Mouse (Mus musculus) heart, postnatal 0 days (tissue): Measurements from ENCODE around the gene Tbcel. TPM values are rescaled to one million over a fixed set of nuclear protein-coding genes. Genes with fewer than 3 reads are reported as not detected.

ENCODE experiments used
- ATAC-seq: fragments of 200-750 bp; cut with Nextera tagmentation; 2 replicates; pipeline ENCODE4 v1.8.0; 2017; ENCODE audit warnings: low read depth, moderate number of reproducible peaks, moderate library complexity; ENCODE audit not compliant: insufficient read depth
- DNase-seq: peaks from one replicate; pipeline ENCODE4 v3.0.0-alpha.2; 2016; ENCODE audit warnings: low spot score
- H3K27ac ChIP-seq: fragments of 300-500 bp; sonication (generic); 2 replicates; pipeline ENCODE4 v1.5.1; 2014; ENCODE audit warnings: low read depth, mild to moderate bottlenecking
- H3K27me3 ChIP-seq: fragments of 300-500 bp; sonication (generic); 2 replicates; pipeline ENCODE4 v1.6.1; 2014; ENCODE audit warnings: low read length, mixed read lengths; ENCODE audit not compliant: control insufficient read depth, insufficient read depth
- H3K36me3 ChIP-seq: fragments of 300-500 bp; sonication (generic); replicated peaks from 2 replicates; pipeline ENCODE4 v1.6.1; 2014; ENCODE audit warnings: low read length, mixed read lengths; ENCODE audit not compliant: control insufficient read depth, insufficient read depth
- H3K4me1 ChIP-seq: fragments of 300-500 bp; sonication (generic); 2 replicates; pipeline ENCODE4 v1.6.1; 2014; ENCODE audit warnings: antibody characterized with exemption; ENCODE audit not compliant: control insufficient read depth, insufficient read depth
- H3K4me2 ChIP-seq: fragments of 300-500 bp; sonication (generic); 2 replicates; pipeline ENCODE4 v1.6.1; 2014; ENCODE audit warnings: low read depth, mild to moderate bottlenecking, low read length, moderate library complexity
- H3K4me3 ChIP-seq: fragments of 300-500 bp; sonication (generic); 2 replicates; pipeline ENCODE4 v1.5.1; 2014; ENCODE audit warnings: low read depth, low read length
- H3K9ac ChIP-seq: fragments of 300-500 bp; sonication (generic); replicated peaks from 2 replicates; pipeline ENCODE4 v1.6.1; 2014; ENCODE audit warnings: low read depth, low read length, mixed read lengths
- H3K9me3 ChIP-seq: fragments of 300-500 bp; sonication (generic); replicated peaks from 2 replicates; pipeline ENCODE4 v1.6.1; 2016; ENCODE audit warnings: low read length; ENCODE audit not compliant: control insufficient read depth
- CTCF ChIP-seq: IDR thresholded peaks from 2 replicates; pipeline ENCODE4 v1.5.1; 2016; ENCODE audit warnings: antibody characterized with exemption, control low read depth, low read depth
- EP300 ChIP-seq: IDR thresholded peaks from 2 replicates; pipeline ENCODE4 v1.6.1; 2016; ENCODE audit warnings: antibody characterized with exemption, low read depth
- WGBS: fragments of 180-500 bp; shearing (Covaris S2); extraction: QIAGEN DNeasy Blood & Tissue Kit; methylation state at CpG from one replicate; pipeline ENCODE4 v1.1.7; 2014; 5-methylcytosine and 5-hydroxymethylcytosine counted together
- polyA plus RNA-seq: library from polyadenylated mRNA; unstranded; fragments of >200 nt; fragmentation: Nextera tagmentation; extraction: Ambion mirVana; gene quantifications from 2 replicates; pipeline ENCODE4 v1.2.1, GENCODE M21; 2015
- total RNA-seq: library from RNA; depleted of rRNA; stranded (reverse); fragments of >200 nt; gene quantifications from 2 replicates; pipeline ENCODE4 v1.2.3, GENCODE M21; 2014; ENCODE audit warnings: low replicate concordance

The Tbcel gene
- total and polyA plus RNA-seq, 2 experiments from 2014 or later: 2.6 to 7.6 TPM

GRCm38 (mm10) chr9:42484667-42485066, 22.9 kb downstream of the Tbcel start:
- 93% methylated on average over 1 of the region's 1 CpGs for WGBS
- TF ChIP-seq CTCF: no peak
- TF ChIP-seq EP300: no peak
- Histone ChIP-seq H3K9me3 (no peaks in the 10 kb centered on the region), H3K36me3 (no peaks in the 10 kb centered on the region), H3K4me2 (no peak overlapping the region), H3K9ac (no peak overlapping the region), H3K4me3 (no peak overlapping the region), H3K4me1 (no peaks in the 10 kb centered on the region), H3K27ac (no peak overlapping the region), H3K27me3 (no peaks in the 10 kb centered on the region)
- DNase-seq: no peak
- no peak for ATAC-seq

- Histone ChIP-seq H3K36me3 (no peaks in the 10 kb centered on the region), H3K27me3 (no peaks in the 10 kb centered on the region), H3K9me3 (no peaks in the 10 kb centered on the region), H3K4me1 (no peaks in the 10 kb centered on the region), H3K4me3 (no peak overlapping the region), H3K4me2 (no peak overlapping the region), H3K27ac (no peak overlapping the region), H3K9ac (no peak overlapping the region)
- no peak for TF ChIP-seq EP300
- WGBS: 65% methylated on average over 1 of the region's 1 CpGs
- ATAC-seq (no peak), DNase-seq (no peak)
Measured at GRCm38 (mm10) chr9:42482944-42483343, 24.7 kb downstream of the Tbcel start.

DNA sequence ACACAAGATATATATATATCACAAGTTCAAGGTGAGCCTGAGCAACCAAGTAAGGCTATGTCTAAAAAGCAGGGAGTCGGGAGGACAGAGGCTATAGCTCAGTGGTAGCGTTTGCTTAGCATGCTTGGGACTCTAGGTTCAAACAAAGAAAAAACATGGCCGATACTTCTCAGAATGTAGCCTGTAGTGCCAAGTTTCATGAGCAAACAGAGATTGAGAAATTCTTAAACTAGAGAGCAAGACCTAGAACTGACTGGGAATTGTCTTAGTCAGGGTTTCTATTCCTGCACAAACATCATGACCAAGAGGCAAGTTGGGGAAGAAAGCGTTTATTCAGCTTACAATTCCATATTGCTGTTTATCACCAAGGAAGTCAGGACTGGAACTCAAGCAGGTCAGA, 31.4 kb downstream of the Tbcel start:
- H3K9ac ChIP-seq: no peak overlapping the region
- H3K9me3 ChIP-seq: no peaks in the 10 kb centered on the region
- ATAC-seq (no peak), DNase-seq (no peak)
- peaks cover 16% of the 10 kb centered on the region; the same call in 1 of the 2 replicates for H3K27me3 ChIP-seq
- no peak overlapping the region for H3K4me3 ChIP-seq
- no peak overlapping the region for H3K4me2 ChIP-seq
- no peak overlapping the region for H3K27ac ChIP-seq
- no peaks in the 10 kb centered on the region for H3K36me3 ChIP-seq
- H3K4me1 ChIP-seq: peaks cover 4% of the 10 kb centered on the region
- TF ChIP-seq EP300: no peak
- no peak for TF ChIP-seq CTCF
- 77% methylated on average over 4 of the region's 4 CpGs for WGBS

DNA sequence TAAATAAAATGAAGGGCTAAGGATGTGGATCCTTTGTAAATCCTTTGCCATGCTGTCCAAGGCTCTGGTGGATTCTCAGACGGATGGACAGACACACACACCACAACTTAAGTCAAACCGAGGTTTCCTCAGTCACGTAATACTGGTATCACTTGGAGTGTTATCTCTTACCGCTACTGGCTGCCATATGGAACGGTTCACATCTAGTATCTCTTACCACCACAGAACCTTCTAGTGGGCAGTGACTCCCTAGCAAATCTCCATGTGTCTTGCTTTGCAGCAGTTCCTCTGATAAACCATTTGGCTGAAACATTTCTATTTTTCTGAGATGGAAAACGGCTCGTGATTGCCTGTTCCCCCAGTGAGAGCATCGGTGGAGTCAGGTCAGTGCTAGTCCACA, 33.4 kb downstream of the Tbcel start:
- 50% methylated on average over 8 of the region's 8 CpGs for whole genome bisulfite sequencing
- Histone ChIP-seq H3K27ac (no peak overlapping the region), H3K4me3 (no peak overlapping the region), H3K36me3 (no peaks in the 10 kb centered on the region), H3K4me2 (no peak overlapping the region), H3K9me3 (no peaks in the 10 kb centered on the region), H3K4me1 (peaks cover 9% of the 10 kb centered on the region), H3K27me3 (peaks cover 16% of the 10 kb centered on the region; the same call in 1 of the 2 replicates), H3K9ac (no peak overlapping the region)
- ATAC-seq: no peak
- TF ChIP-seq CTCF (no peak), EP300 (no peak)
- no peak for DNase-seq

- Histone ChIP-seq H3K27me3 (peaks cover 16% of the 10 kb centered on the region; the same call in 1 of the 2 replicates), H3K36me3 (no peaks in the 10 kb centered on the region), H3K4me2 (peak overlapping the region; percentile 84), H3K27ac (peak overlapping the region; percentile 13), H3K9ac (peak overlapping the region; percentile 69), H3K4me3 (peak overlapping the region; percentile 65), H3K9me3 (no peaks in the 10 kb centered on the region), H3K4me1 (peaks cover 9% of the 10 kb centered on the region)
- TF ChIP-seq CTCF (no peak), EP300 (no peak)
- peak; percentile 91 for ATAC-seq
- 8% methylated on average over 48 of the region's 49 CpGs for WGBS
- DNase-seq: peak; percentile 82
Measured at GRCm38 (mm10) chr9:42471921-42472747, 35.5 kb downstream of the Tbcel start.

GRCm38 (mm10) chr9:42471214-42471613, 36.4 kb downstream of the Tbcel start:
- no peaks in the 10 kb centered on the region for H3K9me3 ChIP-seq
- H3K4me1 ChIP-seq: peaks cover 9% of the 10 kb centered on the region
- H3K36me3 ChIP-seq: no peaks in the 10 kb centered on the region
- ATAC-seq (no peak), DNase-seq (peak; percentile 24)
- 51% methylated on average over 4 of the region's 4 CpGs for WGBS
- H3K27ac ChIP-seq: peak overlapping the region; percentile 13; the same call in 1 of the 2 replicates
- peaks cover 16% of the 10 kb centered on the region; the same call in 1 of the 2 replicates for H3K27me3 ChIP-seq
- H3K4me3 ChIP-seq: peak overlapping the region; percentile 65
- no peak for TF ChIP-seq EP300
- TF ChIP-seq CTCF: no peak
- H3K9ac ChIP-seq: peak overlapping the region; percentile 69; the same call in 1 of the 2 replicates
- H3K4me2 ChIP-seq: peak overlapping the region; percentile 84
